Mouse (Mus musculus) G1E (cell line): ENCODE measurements around the gene Akna. TPM values are rescaled to one million over a fixed set of nuclear protein-coding genes. Genes with fewer than 3 reads are reported as not detected.

Experiments used
- ATAC-seq: 2 replicates; pipeline ENCODE4 v1.8.0; 2016; ENCODE audit warnings: mild to moderate bottlenecking; ENCODE audit not compliant: insufficient number of reproducible peaks, poor library complexity, low FRiP score, severe bottlenecking; ENCODE audit errors: extremely low read depth
- DNase-seq: peaks from one replicate; pipeline ENCODE4 v3.0.0; 2012; ENCODE audit warnings: low spot score
- H3K27me3 ChIP-seq: 2 replicates; pipeline ENCODE4 v1.6.1; 2012; ENCODE audit warnings: mild to moderate bottlenecking, low read length, inconsistent platforms; ENCODE audit not compliant: insufficient read depth
- H3K36me3 ChIP-seq: replicated peaks from 2 replicates; pipeline ENCODE3; 2012; ENCODE audit warnings: mild to moderate bottlenecking, inconsistent platforms
- H3K4me1 ChIP-seq: 2 replicates; pipeline ENCODE4 v1.6.1; 2012; ENCODE audit warnings: low read depth, low read length, inconsistent platforms, mixed read lengths; ENCODE audit not compliant: insufficient read depth
- H3K4me3 ChIP-seq: 2 replicates; pipeline ENCODE4 v1.5.1; 2012; ENCODE audit warnings: low read depth, mild to moderate bottlenecking, inconsistent platforms, low read length, moderate library complexity, mixed read lengths
- H3K9me3 ChIP-seq: replicated peaks from 2 replicates; pipeline ENCODE4 v1.6.1; 2012; ENCODE audit warnings: inconsistent platforms
- CTCF ChIP-seq: IDR thresholded peaks from 2 replicates; pipeline ENCODE4 v1.5.1; 2012; ENCODE audit warnings: low read depth, low read length, inconsistent platforms, mixed read lengths
- GATA1 ChIP-seq: IDR thresholded peaks from 2 replicates; pipeline ENCODE4 v1.6.1; 2012; ENCODE audit warnings: borderline replicate concordance, low read length, inconsistent platforms, mixed read lengths
- GATA2 ChIP-seq: IDR thresholded peaks from 2 replicates; pipeline ENCODE4 v1.6.1; 2012; ENCODE audit warnings: low read depth, low read length, inconsistent platforms, borderline replicate concordance
- POLR2AphosphoS5 ChIP-seq: IDR thresholded peaks from 2 replicates; pipeline ENCODE4 v1.6.1; 2012; ENCODE audit warnings: low read depth, low read length, inconsistent platforms; ENCODE audit not compliant: insufficient replicate concordance
- TAL1 ChIP-seq: conservative IDR thresholded peaks from 2 replicates; pipeline ENCODE4 v1.6.1; 2012; ENCODE audit warnings: low read depth, low read length, inconsistent platforms, mixed read lengths
- polyA plus RNA-seq: library from polyadenylated mRNA; stranded (reverse); fragments of >175 nt; gene quantifications from 2 replicates; pipeline ENCODE4 v1.2.3, GENCODE M21; 2012
- total RNA-seq, 2 experiments: library from RNA; stranded (forward) in 1 of 2; stranded (reverse) in 1 of 2; fragments of 200-1000 nt in 1 of 2; fragments of >200 nt in 1 of 2; fragmentation: Nextera tagmentation in 1 of 2; gene quantifications; 2 replicates each; pipeline ENCODE4 v1.2.3; 2014 to 2017

Gene Akna
- total and polyA plus RNA-seq, 3 experiments, result 0.01 to 1.1 (median 0.11) TPM

DNA sequence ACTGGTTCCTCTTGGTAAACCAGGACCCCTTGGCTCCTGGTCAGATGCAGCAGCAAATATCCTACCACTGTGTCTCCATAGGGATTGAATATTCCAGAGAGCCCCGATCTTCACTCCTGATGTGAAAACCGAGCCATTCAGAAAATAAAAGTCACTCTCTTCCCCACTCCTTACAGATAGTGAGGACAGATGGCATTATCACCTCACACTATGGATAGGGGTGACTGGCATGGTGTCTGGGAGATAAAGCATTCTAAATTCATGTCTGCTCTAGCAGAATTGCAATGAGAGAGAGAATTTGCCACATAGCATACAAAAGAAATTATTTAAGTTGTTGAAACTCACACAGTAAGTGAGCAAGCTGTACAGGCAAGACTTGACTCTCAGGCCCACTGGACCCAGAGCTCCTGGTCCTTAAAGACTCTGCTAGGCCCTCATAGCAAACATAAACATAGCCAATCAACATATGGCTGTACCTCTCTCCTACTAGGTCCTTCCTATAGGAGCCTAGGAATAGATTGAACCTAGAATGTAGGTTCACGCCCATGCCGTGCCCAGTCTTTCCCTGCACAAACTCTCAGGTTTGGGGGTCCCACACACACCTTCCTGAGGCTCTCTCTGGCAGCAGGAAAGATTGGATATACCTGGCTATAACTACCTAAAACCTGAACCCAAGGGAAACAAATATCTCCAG is 20.3 kb downstream of the Akna start:
- H3K9me3 ChIP-seq, result peaks cover 85% of the 10 kb centered on the region
- H3K4me3 ChIP-seq, result no peak overlapping the region
- TF ChIP-seq GATA2, result no peak
- H3K36me3 ChIP-seq, result no peaks in the 10 kb centered on the region
- ATAC-seq (no peak), DNase-seq (no peak)
- H3K4me1 ChIP-seq, result no peaks in the 10 kb centered on the region
- H3K27me3 ChIP-seq, result no peaks in the 10 kb centered on the region

DNA sequence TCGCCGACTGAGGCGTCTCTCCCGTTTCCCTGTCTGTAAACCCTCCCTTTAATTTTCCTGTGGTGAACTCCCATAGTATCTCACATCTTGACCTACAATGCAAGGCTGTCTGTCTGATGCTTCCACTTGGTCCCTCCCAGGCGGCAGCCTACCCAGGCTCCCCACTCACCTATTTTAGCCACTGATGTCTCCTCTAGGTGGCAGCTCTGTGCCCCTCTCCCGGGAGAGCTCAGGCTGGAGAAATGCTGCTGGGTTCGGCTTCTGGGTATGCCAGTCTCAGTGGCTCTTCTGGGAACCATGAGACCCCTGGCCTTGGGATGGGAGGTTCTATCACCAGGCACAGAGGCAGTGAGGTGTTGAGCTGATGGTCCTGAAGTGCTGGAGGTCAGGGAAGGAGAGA is 25.7 kb downstream of the Akna start:
- ATAC-seq (no peak), DNase-seq (no peak)
- Histone ChIP-seq H3K4me3 (no peak overlapping the region), H3K27me3 (no peaks in the 10 kb centered on the region), H3K4me1 (no peaks in the 10 kb centered on the region), H3K9me3 (peaks cover 98% of the 10 kb centered on the region), H3K36me3 (no peaks in the 10 kb centered on the region)
- TF ChIP-seq TAL1 (no peak), CTCF (no peak), GATA1 (no peak), POLR2AphosphoS5 (no peak), GATA2 (no peak)

DNA sequence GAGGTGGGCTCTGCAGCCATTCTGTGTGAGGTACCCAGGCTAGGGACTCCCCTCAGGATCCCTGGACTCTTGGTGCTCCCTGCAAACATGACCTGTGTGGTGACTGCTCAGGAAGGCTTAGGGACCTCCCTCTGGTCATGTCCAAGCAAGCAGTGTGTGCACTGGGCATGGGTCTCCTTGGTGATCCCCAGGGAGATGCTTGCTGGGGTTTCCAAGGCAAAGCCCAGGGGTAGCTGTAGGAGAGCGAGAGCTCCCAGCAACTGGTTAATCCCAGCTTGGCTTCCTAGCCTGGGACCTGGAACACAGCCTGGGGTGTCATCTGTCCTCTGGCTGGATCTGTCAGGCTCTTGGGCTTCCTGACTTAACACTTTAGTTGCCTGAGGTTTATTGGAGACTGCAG is 27.8 kb downstream of the Akna start:
- ATAC-seq, result no peak
- no peak overlapping the region for H3K4me3 ChIP-seq
- H3K4me1 ChIP-seq, result no peaks in the 10 kb centered on the region
- H3K27me3 ChIP-seq, result no peaks in the 10 kb centered on the region
- TF ChIP-seq GATA1 (no peak), POLR2AphosphoS5 (no peak)
- H3K36me3 ChIP-seq, result no peaks in the 10 kb centered on the region
- DNase-seq, result no peak
- H3K9me3 ChIP-seq, result peaks cover 96% of the 10 kb centered on the region

DNA sequence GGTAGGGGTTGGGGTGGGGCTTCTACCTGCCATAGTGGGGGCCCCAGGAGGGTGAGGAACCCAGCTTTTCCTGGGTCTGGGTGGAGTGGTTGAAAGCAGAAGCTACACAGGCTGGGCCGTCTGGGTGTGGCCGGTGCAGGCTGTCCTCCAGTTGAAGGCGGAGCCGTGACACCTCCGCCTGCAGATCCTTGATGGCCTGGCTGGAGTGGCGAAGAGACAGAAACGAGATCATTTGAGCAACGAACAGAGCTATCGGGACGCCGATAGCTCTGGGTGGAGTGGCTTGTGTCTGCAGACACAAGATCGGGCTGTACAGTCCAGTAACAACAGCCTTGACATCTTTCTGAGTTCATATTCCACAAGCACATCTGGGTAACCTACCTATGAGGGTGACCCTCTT is 28.8 kb downstream of the Akna start:
- no peaks in the 10 kb centered on the region for H3K4me1 ChIP-seq
- no peak for ATAC-seq

DNA sequence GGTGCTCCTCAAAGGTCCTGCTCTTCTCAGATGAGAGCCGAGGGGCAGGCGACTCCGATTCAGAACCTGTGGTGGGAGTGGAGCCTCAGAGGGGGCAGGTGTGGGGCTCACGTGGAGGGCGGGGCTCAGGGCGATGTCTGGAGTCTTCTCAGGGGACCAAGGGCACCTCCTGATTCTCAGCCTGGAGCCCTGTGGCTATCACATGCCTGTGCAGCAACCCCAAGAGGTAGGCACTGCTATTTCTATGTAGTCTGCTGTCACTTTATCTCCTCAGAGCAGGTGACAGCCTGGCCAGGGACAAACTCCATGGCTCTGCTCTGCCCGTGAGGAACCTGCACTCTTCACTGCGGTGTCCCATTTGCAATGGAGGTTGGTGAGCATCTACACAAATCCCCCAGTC is 29.8 kb downstream of the Akna start:
- no peaks in the 10 kb centered on the region for H3K27me3 ChIP-seq
- TF ChIP-seq POLR2AphosphoS5 (no peak), GATA1 (no peak), CTCF (no peak), GATA2 (no peak), TAL1 (no peak)
- H3K9me3 ChIP-seq, result peaks cover 97% of the 10 kb centered on the region
- H3K4me1 ChIP-seq, result no peaks in the 10 kb centered on the region
- ATAC-seq (no peak), DNase-seq (no peak)
- H3K4me3 ChIP-seq, result no peak overlapping the region
- H3K36me3 ChIP-seq, result no peaks in the 10 kb centered on the region

More for the DNA sequence above, 28.8 kb downstream of the Akna start:
- H3K4me3 ChIP-seq, result no peak overlapping the region
- no peaks in the 10 kb centered on the region for H3K36me3 ChIP-seq
- no peak for DNase-seq
- TF ChIP-seq GATA2, result no peak
- no peak for TF ChIP-seq GATA1
- TF ChIP-seq CTCF, result no peak
- no peak for TF ChIP-seq TAL1
- no peak for TF ChIP-seq POLR2AphosphoS5
- H3K27me3 ChIP-seq, result no peaks in the 10 kb centered on the region
- H3K9me3 ChIP-seq, result peaks cover 97% of the 10 kb centered on the region

DNA sequence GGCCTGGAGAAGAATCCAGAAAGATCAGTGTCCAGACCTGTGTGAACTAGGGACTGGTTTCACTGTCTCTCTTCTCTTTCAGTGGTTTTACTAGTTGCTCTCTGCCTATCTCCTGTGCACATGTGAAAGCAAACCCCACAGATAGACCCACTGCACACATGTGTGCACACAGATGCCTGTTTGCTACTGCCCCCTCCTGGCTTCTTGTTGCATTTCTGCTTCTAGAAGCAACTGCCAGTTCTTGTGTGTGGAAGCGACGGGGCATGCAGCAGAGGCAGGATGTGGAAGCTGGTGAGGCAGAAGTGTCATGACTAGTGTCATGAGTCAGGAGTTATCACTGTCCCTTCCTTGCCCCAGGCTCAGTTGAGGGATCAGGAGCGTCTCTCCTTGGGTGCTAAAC is 31.3 kb downstream of the Akna start:
- H3K4me3 ChIP-seq, result no peak overlapping the region
- H3K27me3 ChIP-seq, result no peaks in the 10 kb centered on the region
- no peaks in the 10 kb centered on the region for H3K36me3 ChIP-seq
- TF ChIP-seq POLR2AphosphoS5, result no peak
- no peak for TF ChIP-seq GATA2
- TF ChIP-seq TAL1, result no peak
- no peak for DNase-seq
- peaks cover 95% of the 10 kb centered on the region for H3K9me3 ChIP-seq
- H3K4me1 ChIP-seq, result no peaks in the 10 kb centered on the region
- no peak for ATAC-seq

DNA sequence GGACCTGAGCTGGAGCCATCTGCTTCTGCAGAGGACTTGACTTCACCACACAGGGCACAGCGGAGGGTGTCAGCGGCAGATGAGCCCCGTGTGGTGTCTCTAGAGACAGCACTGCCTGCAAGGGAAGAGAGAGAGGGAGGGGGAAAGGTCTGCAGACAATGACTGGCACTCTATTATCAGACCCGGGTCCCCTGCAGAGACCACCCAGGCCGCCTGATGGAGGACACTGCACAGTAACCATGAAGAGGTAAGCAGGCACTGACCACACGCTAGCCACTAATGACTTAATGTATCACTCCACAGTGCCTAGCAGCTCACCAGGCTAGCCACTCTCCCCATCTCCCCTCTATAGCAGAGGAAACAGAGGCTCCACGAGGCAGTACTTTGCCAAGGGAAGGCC is 32.3 kb downstream of the Akna start:
- Histone ChIP-seq H3K4me3 (no peak overlapping the region), H3K4me1 (no peaks in the 10 kb centered on the region), H3K36me3 (no peaks in the 10 kb centered on the region), H3K9me3 (peaks cover 92% of the 10 kb centered on the region), H3K27me3 (no peaks in the 10 kb centered on the region)
- ATAC-seq, result no peak
- no peak for DNase-seq
- TF ChIP-seq CTCF, result no peak
- TF ChIP-seq GATA2, result no peak
- no peak for TF ChIP-seq TAL1
